34 mouse cellular contexts compared by ENCODE assay signal in the genomic region with DNA sequence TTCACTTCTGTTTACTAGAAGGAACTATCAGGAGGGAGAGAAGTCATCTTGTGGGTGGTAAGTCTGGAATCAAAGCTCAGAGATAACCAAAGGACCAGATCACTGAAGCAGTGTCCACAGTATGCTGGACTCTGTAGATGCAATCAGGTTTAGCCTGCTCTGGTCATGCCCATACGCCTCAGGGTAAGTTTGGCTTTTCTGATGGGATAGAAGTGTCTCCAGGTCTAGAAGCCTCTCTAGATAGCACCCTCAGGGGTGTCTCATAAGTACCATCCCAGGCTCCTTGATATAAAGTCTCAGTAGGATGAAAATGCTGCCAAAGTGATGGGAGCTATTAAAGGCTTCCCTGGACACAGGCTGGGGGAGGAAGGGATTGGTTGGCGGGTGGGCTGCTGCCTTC.
"Had no signal": no experiment of that assay in that cellular context is flagged by ENCODE, and none has a peak within 500 bp of the region (broad histone marks: within the 10 kb centered on the region; RNA-seq: fewer than 3 reads in every experiment).

No protein-coding gene starts in this region.

- DNase-seq: heart, postnatal 10 days; heart, postnatal 14 days; heart, postnatal 36 days; heart, postnatal 4 days; kidney, adult 11 months; kidney, adult 18-20 months; kidney, adult 2 months; kidney, adult 8-10 months; kidney, adult 9 months; kidney, postnatal 10 days; kidney, postnatal 14 days; kidney, postnatal 25 days; kidney, postnatal 36 days; kidney, postnatal 4 days; layer of hippocampus, adult 9-11 months; layer of hippocampus, postnatal 36 days had no signal

- H3K4me2 ChIP-seq: heart, embryonic 11.5 days; heart, embryonic 13.5 days; heart, embryonic 15.5 days; hindbrain, embryonic 12.5 days; hindbrain, embryonic 13.5 days; hindbrain, embryonic 14.5 days; hindbrain, embryonic 15.5 days; intestine, embryonic 15.5 days; kidney, embryonic 15.5 days had no signal

- ATAC-seq: hindbrain, embryonic 16.5 days; hindbrain, postnatal 0 days; inflammation-experienced regulatory T-cells, adult 6 months; intestine, embryonic 15.5 days; intestine, embryonic 16.5 days; intestine, postnatal 0 days had no signal

- H3K4me3 ChIP-seq: heart, embryonic 13.5 days; heart, embryonic 15.5 days; hindbrain, embryonic 10.5 days; hindbrain, embryonic 12.5 days; hindbrain, embryonic 13.5 days; hindbrain, embryonic 15.5 days; intestine, embryonic 15.5 days; kidney, embryonic 15.5 days; layer of hippocampus, adult 2 months; left cerebral cortex, adult 2 months had no signal

- H3K27me3 ChIP-seq: heart, embryonic 13.5 days; heart, embryonic 15.5 days; hindbrain, embryonic 12.5 days; hindbrain, embryonic 13.5 days; hindbrain, embryonic 15.5 days; intestine, embryonic 15.5 days; kidney, embryonic 15.5 days had no signal

- H3K9ac ChIP-seq: heart, embryonic 13.5 days; heart, embryonic 15.5 days; hindbrain, embryonic 12.5 days; hindbrain, embryonic 13.5 days; hindbrain, embryonic 14.5 days; hindbrain, embryonic 15.5 days; intestine, embryonic 15.5 days; kidney, embryonic 15.5 days had no signal

- H3K4me1 ChIP-seq: heart, embryonic 13.5 days; heart, embryonic 15.5 days; hindbrain, embryonic 12.5 days; hindbrain, embryonic 13.5 days; hindbrain, embryonic 15.5 days; intestine, embryonic 15.5 days; kidney, embryonic 15.5 days had no signal

- H3K36me3 ChIP-seq: intestine, embryonic 15.5 days had no signal

- H3K27ac ChIP-seq: heart, embryonic 13.5 days; heart, embryonic 15.5 days; hindbrain, embryonic 12.5 days; hindbrain, embryonic 13.5 days; hindbrain, embryonic 14.5 days; hindbrain, embryonic 15.5 days; hindbrain, postnatal 0 days; intestine, embryonic 15.5 days; kidney, embryonic 15.5 days; kidney, postnatal 0 days; layer of hippocampus, adult 2 months; left cerebral cortex, adult 2 months had no signal
